Mouse (Mus musculus): ENCODE results near the gene Gbp6.
"Not testable (repeated sequence)": the region's sequence is repeated elsewhere in the genome, so short reads cannot be mapped to it uniquely, and the experiment has no call there.

Gene Gbp6

DNA sequence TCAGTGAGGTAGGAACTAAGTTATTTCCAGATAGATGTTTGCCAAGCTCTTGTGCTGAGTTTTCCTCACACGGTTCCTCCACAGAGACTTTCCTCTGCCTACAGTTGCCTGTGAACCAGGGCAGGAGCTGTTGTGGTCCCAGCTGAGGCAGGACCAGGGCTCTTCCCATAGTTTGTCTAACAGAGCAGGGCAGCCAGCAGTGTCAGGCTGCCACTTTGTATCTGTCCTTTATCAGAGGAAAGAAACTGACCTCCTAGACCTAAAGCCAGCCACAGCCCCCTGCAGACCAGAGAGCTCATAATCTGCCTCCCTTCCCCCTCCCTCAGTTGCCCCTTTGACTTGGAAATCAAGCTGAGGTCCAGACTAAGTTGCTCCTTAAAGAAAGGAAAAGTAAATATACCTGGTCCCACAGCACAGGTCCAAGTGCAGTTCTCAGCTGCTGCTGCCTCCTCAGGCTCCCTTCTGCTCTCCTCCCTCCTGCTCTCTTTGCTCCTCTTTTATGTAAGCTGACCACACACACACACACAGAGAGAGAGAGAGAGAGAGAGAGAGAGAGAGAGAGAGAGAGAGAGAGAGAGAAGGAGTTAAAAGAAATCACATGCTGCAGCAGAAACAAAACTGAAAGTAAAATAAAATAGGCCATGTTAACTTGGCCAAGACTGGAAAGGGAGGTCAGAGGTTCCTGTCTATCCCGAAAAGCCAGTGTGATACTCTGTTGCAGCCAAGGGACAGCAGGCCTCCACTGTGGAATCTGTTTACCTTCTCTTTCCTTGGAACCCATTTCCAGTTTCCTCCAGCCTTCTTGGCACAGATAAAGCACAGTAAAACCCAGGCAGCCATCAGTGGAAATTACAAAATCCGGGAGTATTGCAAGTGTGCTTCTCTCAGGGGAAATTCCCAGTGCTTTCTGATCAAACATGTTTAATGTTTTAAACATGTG is at the start of gene Gbp6, which contains the start of gene Gm43302:
Gbp6 (minus strand) TSS at position 473 of the 940 bp plus-strand sequence.
Gm43302 (minus strand) TSS at position 470 of the 940 bp plus-strand sequence.
- DNase-seq (ENCODE audit: low spot score in 2 of 2), result peak; percentile 7 to 46

DNA sequence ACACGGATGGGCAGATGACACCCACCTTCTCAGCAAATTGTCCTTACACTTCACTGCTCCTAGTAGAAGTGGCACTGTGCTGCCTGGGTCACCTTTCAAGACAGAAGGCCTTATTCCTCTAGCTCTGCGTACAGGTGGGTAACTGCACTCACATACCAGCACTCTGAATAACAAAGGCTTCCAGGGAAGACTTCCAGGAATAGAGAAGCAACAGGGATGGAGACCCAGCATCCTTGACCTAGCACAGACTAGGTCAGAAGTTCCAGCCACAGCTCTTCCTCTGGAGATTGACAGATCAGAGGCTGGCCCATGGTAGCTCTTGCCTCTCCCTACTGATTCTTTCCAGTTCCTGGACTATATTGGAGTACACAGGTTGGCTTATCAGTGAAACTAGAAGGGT is 47.8 kb upstream of the Gbp6 start:
- no peak for DNase-seq (ENCODE audit: low spot score in 2 of 2)

DNA sequence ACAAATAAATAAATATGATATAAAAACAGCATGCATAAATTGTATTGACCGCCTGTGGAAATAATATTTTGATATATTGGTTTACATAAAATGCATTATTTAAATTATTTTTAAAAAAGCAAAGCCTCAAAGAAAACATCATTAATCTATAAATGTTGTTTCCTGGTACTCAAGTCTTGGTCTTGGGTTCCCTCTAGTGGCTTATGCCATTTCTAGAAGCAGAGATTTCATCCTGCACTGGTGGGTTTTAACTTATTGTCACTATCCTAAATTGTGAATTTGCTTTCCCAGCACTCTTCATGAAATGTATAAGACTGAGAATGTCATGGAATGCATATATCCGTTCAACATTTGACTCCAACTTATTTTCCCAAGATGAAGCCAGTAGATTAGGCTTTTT is 29.0 kb upstream of the Gbp6 start:
- no peak for DNase-seq (ENCODE audit: low spot score in 2 of 2)

DNA sequence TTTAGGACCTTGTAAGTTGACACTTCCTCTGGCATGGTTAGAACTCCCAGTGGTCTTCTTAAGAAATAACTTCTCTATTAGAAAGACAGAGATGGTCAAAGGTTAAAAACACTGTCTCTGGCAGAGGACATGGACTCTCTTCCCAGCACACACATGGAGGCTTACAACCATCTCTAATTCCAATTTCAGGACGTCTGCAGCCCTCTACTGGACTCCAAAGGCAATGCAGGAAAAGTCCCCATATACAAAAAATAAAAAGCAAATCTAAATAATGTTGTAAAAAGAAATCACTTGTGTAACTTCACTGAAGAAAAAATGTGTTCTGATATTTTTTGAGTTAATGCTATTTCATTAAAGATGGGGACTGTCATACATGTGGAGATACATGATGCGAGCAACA is 17.4 kb upstream of the Gbp6 start:
- no peak for DNase-seq (ENCODE audit: low spot score in 2 of 2)

DNA sequence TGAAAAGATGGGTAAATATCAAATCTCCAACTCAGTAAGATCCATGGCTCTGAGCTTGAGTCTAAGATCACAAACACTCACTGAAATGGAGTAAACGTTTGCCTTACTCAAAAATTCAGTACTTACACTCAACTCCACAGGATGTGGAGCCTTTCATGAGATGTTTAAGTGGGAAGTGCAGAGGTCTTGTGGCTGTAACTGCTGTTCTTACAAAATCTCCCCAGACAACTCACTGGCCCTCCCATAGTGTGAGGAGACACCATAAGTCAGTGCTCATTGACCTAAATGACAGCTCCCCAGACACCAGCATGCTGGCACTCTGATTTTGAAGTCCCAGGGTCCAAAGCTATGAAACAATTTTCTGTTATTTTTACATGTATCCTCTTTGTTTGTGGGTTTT is 15.7 kb upstream of the Gbp6 start:
- DNase-seq (ENCODE audit: low spot score in 2 of 2), result not testable (repeated sequence)

DNA sequence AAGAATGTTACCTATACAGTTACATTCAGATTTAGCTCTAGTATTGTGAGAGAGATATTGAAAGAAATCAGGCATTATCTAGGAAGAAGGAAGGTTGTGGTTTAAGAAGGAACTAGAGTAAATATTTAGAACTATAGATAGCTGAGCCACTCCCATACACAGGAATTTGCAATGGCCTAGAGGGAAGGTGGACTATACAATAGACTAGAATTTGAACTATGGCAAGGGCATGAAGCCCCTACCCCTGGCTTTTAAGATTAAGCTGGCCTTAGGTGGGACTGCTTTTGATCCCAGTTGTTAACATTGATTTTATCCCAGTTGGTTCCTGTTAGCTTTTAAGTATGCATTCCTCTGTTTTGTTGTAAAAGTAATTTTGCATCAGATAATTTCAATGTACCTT is 13.4 kb upstream of the Gbp6 start:
- not testable (repeated sequence) for DNase-seq (ENCODE audit: low spot score in 2 of 2)

DNA sequence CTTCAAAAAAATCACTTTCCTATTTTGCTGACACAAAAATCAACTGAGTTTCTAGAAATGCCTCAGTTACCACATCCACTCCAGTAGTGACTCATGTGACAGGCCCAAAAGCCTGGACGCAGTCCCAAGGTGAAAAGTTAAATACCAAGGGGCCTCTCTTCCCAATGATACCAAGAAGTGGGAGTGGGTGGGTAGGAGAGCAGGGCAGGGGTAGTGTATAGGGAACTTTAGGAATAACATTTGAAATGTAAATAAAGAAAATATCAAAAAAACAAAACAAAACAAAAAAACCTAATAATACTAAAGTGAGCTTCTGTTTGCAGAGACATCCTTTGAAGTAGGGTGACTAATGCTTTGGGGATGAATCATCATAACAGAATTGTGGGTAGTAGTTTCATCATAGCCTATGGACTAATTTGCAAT is 12.7 kb upstream of the Gbp6 start:
- DNase-seq (ENCODE audit: low spot score in 2 of 2), result no peak

DNA sequence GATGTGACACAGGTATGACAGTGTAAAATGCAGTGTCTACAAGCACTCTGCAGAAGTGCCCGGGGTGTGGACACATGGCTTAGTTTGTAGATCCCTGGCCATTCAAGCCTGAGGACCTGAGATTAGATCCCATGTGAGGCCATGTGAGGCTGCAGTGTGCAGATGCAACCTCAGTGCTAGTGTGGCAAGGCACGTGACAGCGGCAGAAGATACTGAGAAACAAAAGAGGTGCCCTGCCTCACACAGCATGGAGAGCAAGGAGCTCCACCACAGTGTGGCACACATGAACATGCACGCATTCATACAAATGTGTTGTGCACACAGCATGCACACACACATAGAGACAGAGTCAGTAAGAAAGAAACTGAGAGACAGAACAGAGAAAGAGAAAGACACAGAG is 12.2 kb upstream of the Gbp6 start:
- DNase-seq (ENCODE audit: low spot score in 2 of 2), result not testable (repeated sequence)

DNA sequence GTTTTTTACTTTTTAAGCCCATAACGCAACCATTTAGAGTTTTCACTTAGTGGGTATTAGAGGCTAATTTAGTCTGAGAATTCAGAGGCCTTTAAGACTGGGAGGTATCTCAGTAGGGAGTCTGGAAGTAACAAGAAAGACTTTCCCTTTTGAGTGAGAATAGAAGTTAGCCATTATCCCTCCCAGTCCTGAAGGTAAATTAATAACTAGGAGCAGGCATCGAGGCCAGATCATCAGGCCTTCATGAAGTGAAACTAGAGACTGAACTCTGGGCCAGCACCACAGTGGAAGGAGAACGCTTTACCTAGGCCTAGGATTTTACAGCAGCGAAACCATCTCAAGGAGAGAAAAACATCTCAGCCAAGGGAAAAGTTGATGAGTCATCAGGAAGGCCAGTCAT is 8.5 kb upstream of the Gbp6 start:
- DNase-seq (ENCODE audit: low spot score in 2 of 2), result no peak

DNA sequence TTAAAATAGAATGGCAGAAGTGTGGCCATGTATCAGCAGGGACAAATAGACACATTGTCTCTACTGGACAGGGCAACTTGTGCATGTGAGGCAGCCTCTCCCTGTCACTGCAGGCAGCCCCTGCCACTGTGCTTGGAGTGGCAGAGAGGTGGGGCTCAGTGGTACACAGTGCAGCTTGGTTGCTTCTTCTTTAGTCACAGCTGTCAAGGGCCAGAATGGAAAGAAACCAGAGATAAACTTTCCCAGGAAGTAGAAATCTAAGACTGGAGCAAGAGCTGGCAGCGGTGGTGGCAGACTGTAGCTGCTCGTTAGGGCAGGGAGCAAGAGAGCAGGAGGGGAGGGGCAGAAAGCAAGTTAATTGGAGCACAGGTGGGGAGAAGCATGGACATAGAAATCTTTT is 8.0 kb upstream of the Gbp6 start:
- DNase-seq (ENCODE audit: low spot score in 2 of 2), result no peak

DNA sequence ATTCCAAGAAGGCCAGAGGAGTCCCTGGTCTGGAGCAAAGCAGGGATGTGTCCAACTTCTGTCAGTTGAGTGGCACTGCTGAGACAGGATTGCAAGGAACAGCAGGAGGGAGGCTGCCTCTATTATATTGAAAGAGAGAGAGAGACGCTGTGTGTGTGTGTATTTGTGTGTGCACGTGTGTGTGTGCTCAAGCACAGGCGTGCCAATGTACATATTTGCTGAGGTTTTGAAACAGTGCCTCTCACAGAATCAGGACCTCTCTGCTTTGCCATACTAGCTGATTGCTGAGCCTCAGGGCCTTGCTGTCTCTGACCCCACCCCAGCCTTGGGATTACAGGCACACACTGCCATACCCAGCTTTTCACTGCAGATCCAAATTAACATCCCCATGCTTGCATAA is 2.2 kb upstream of the Gbp6 start:
- no peak for DNase-seq (ENCODE audit: low spot score in 2 of 2)

DNA sequence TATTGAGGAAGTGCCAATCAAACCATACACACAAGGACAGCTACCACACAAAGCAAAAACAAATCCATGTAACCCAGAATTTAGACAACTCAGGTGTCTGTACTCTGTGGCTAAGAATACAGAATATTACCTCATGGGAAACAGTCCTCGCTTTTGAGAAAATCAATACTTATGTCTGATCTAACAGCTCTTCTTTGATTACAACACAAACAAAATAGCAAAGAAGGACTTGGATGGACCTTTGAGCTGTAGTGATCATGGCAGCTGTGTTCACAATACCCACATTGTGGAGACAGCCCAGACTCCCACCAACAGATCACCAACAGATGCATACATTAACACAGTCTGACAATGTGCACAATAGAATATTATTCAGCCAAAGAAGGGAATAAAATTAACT is 1.0 kb downstream of the Gbp6 start:
- DNase-seq (ENCODE audit: low spot score in 2 of 2), result no peak

DNA sequence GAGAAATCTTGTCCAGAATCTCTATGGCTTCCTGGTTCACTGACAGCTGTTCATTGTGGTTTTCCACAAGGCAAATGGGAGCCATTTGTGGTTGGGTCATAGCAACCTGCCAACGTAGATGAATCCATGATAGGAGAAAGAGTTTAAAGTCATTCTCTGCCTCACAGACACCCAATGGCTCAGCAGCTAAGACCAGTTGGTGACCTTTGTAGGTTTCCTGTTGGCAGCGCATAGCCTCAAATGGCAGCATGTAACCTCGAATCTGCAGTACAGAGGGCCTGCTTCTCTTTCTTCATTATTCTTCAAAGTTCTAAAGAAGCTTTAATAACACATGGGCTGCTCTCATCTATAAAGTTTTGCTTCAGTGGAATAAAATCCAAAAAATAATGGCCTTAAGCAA is 2.6 kb downstream of the Gbp6 start:
- not testable (repeated sequence) for DNase-seq (ENCODE audit: low spot score in 2 of 2)

DNA sequence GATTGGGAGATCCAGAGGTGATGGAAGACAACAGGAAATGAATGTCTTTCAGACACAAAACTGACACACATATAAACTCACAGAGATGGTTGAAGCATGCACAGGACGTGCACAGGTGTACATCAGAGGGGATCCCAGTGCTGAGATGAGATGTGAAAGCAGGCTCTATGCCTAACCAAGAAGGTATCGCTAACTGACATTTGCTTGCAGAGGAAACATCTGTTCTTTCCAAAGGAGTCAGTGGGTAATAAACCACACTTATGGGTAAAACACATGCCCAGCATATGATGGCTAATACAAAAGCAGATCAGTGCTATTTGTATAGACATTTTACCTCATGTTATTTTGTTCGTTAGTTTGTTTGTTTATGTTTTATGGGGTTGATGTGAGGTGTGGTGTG is 32.8 kb downstream of the Gbp6 start:
- DNase-seq (ENCODE audit: low spot score in 2 of 2), result not testable (repeated sequence)

DNA sequence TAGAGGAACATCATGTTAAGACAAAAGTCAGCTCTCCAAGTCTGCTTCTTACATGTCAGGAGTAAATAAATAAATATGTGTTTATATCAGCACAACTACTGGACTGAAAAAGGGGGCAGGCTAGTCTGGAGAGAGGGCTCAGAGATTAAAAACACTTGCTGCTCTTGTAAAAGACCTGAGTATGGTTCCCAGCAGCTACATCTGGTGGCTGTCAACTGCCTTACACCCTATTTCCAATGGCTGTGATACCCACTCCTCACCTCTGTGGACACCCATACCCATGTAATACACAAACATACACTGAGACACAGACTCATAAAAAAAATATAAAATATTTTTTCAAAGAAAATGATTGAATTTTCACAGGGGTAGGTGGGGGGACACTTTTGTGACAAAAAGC is 41.0 kb downstream of the Gbp6 start:
- no peak for DNase-seq (ENCODE audit: low spot score in 2 of 2)

DNA sequence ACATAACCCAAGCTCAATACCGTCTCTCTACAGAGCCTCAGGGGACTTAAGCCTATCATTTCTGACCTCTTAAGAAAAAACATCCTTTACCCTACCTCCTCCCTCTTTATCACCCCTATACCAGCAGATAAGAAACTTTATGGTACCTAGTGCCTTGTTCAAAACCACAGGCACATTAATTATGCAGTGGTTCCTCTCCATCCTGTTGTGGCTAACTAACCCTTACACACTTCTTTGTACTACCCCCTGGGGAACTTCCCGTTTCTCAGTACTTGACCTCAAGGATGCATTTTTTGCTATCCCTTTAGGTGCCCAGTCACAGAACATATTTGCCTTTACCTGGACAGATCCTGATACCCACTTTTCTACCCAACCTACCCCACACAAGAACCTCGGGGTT is 48.8 kb downstream of the Gbp6 start:
- not testable (repeated sequence) for DNase-seq (ENCODE audit: low spot score in 2 of 2)

DNA sequence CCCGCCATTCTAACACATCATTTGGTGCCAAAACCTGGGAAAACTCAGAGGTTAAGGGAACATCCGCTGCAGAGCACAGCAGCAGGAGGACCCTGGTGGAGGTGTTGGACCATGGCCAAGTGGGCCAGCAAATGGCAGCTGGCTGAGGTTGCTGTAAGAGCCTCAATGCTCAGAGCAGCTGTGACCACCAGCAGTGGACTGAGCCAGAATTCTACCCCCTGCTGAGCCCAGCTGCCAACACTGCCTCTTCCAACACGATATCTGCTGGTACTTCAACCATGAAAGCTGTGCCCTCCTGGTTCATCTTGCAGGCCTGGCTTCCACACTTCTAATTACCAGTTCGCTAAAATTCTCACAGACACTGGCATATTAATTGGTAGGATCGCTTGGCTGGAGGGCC is 52.5 kb downstream of the Gbp6 start:
- not testable (repeated sequence) for DNase-seq (ENCODE audit: low spot score in 2 of 2)

DNA sequence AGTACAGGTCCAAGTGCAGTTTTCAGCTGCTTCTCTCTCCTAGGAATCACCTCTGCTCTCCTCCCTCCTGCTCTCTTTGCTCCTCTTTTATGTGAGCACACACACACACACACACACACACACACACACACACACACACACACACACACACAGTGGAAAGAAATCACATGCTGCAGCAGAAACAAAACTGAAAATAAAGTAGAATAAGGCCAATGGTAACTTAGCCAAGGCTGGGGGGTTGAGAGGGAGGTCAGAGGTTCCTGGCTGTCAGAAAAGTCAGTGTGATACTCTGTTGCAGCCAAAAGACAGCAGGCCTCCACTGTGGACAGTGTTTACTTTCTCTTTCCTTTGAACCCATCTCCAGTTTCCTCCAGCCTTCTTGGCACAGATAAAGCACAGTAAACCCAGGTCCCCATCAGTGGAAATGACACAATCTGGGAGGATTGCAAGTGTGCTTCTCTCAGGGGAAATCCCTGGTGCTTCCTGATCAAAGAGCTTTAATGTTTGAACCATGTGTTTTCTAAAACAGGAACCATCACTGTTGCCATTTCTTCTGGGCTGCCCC is 53.9 kb downstream of the Gbp6 start, which contains the start of gene Gbp10:
Gbp10 (minus strand) TSS at position 51 of the 565 bp plus-strand sequence.
- DNase-seq (ENCODE audit: low spot score in 2 of 2), result peak in 1 of 2 experiments; percentile 11

DNA sequence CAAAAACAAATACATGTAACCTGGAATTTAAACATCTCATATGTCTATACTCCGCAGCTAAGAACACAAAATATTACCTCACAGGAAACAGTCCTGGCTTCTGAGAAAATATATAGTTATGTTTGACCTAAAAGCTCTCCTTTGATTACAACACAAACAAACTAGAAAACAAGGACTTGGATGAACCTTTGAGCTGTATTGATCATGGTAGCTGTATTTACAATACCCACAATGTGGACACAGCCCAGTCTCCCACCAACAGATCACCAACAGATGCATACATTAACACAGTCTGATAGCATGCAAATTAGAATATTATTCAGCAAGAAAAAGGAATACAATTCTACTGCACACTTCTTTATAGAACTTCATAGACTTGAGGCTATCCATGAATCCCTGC is 55.1 kb downstream of the Gbp6 start:
- DNase-seq (ENCODE audit: low spot score in 2 of 2), result not testable (repeated sequence)

DNA sequence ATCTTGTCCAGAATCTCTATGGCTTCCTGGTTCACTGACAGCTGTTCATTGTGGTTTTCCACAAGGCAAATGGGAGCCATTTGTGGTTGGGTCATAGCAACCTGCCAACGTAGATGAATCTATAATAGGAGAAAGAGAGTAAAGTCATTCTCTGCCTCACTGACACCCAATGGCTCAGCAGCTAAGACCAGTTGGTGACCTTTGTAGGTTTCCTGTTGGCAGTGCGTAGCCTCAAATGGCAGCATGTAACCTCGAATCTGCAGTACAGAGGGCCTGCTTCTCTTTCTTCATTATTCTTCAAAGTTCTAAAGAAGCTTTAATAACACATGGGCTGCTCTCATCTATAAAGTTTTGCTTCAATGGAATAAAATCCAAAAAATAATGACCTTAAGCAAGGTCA is 57.5 kb downstream of the Gbp6 start:
- not testable (repeated sequence) for DNase-seq (ENCODE audit: low spot score in 2 of 2)

Measured in urinary bladder, postnatal 36 days (tissue).